Mouse (Mus musculus) hindbrain, embryonic 13.5 days (tissue): ENCODE measurements around the gene Hist3h2ba. TPM values are rescaled to one million over a fixed set of nuclear protein-coding genes. Genes with fewer than 3 reads are reported as not detected.

Experiments used
- ATAC-seq: fragments of 200-750 bp; cut with Nextera tagmentation; 2 replicates; pipeline ENCODE4 v1.8.0; 2017; ENCODE audit warnings: moderate TSS enrichment; ENCODE audit not compliant: low FRiP score
- H3K27ac ChIP-seq: fragments of 300-500 bp; sonication (generic); 2 replicates; pipeline ENCODE4 v1.5.1; 2015; ENCODE audit warnings: inconsistent platforms, mild to moderate bottlenecking, moderate library complexity
- H3K27me3 ChIP-seq: fragments of 300-500 bp; sonication (generic); 2 replicates; pipeline ENCODE4 v1.6.1; 2015; ENCODE audit warnings: mild to moderate bottlenecking, inconsistent platforms
- H3K36me3 ChIP-seq: fragments of 300-500 bp; sonication (generic); 2 replicates; pipeline ENCODE4 v1.6.1; 2015; ENCODE audit warnings: mild to moderate bottlenecking, inconsistent platforms
- H3K4me1 ChIP-seq: fragments of 300-500 bp; sonication (generic); replicated peaks from 2 replicates; pipeline ENCODE4 v1.6.1; 2015; ENCODE audit warnings: inconsistent platforms
- H3K4me2 ChIP-seq: fragments of 300-500 bp; sonication (generic); 2 replicates; pipeline ENCODE4 v1.6.1; 2015; ENCODE audit warnings: inconsistent platforms, mild to moderate bottlenecking, moderate library complexity
- H3K4me3 ChIP-seq: fragments of 300-500 bp; sonication (generic); 2 replicates; pipeline ENCODE4 v1.5.1; 2015; ENCODE audit warnings: mild to moderate bottlenecking, inconsistent platforms
- H3K9ac ChIP-seq: fragments of 300-500 bp; sonication (generic); 2 replicates; pipeline ENCODE4 v1.6.1; 2015; ENCODE audit warnings: mild to moderate bottlenecking, inconsistent platforms
- H3K9me3 ChIP-seq: fragments of 300-500 bp; sonication (generic); 2 replicates; pipeline ENCODE4 v1.6.1; 2016; ENCODE audit warnings: inconsistent platforms
- WGBS: fragments of 180-500 bp; shearing (Covaris S2); methylation state at CpG from one replicate; pipeline ENCODE4 v1.1.7; 2015; 5-methylcytosine and 5-hydroxymethylcytosine counted together
- polyA plus RNA-seq: library from polyadenylated mRNA; unstranded; fragments of >200 nt; fragmentation: Nextera tagmentation; extraction: Ambion mirVana; gene quantifications from 2 replicates; pipeline ENCODE4 v1.2.1, GENCODE M21; 2015

Gene Hist3h2ba
- polyA plus RNA-seq, 1 experiment from 2014 or later = 298 TPM

GRCm38 (mm10) chr11:58983691-58984341 is 35.1 kb downstream of the Hist3h2ba start:
- Histone ChIP-seq H3K9me3 (no peaks in the 10 kb centered on the region), H3K4me3 (no peak overlapping the region), H3K27me3 (no peaks in the 10 kb centered on the region), H3K36me3 (peaks cover 66% of the 10 kb centered on the region), H3K4me1 (peaks cover 34% of the 10 kb centered on the region), H3K9ac (no peak overlapping the region), H3K4me2 (no peak overlapping the region), H3K27ac (no peak overlapping the region)
- WGBS = 94% methylated on average over 6 of the region's 6 CpGs
- no peak for ATAC-seq

- Histone ChIP-seq H3K9ac (no peak overlapping the region), H3K4me1 (peaks cover 26% of the 10 kb centered on the region), H3K9me3 (no peaks in the 10 kb centered on the region), H3K4me3 (no peak overlapping the region), H3K36me3 (peaks cover 75% of the 10 kb centered on the region), H3K27ac (no peak overlapping the region), H3K4me2 (no peak overlapping the region), H3K27me3 (no peaks in the 10 kb centered on the region)
- WGBS = 95% methylated on average over 7 of the region's 7 CpGs
- no peak for ATAC-seq
These were observed 35.9 kb downstream of the Hist3h2ba start for GRCm38 (mm10) chr11:58984657-58985056.

GRCm38 (mm10) chr11:58985299-58985917 is 36.7 kb downstream of the Hist3h2ba start:
- Histone ChIP-seq H3K4me1 (peaks cover 18% of the 10 kb centered on the region), H3K27ac (no peak overlapping the region), H3K4me2 (no peak overlapping the region), H3K36me3 (peaks cover 82% of the 10 kb centered on the region), H3K4me3 (no peak overlapping the region), H3K27me3 (no peaks in the 10 kb centered on the region), H3K9ac (no peak overlapping the region), H3K9me3 (no peaks in the 10 kb centered on the region)
- no peak for ATAC-seq
- WGBS = 89% methylated on average over 3 of the region's 3 CpGs

- Histone ChIP-seq H3K27ac (no peak overlapping the region), H3K4me1 (peaks cover under 1% of the 10 kb centered on the region), H3K36me3 (peaks cover 76% of the 10 kb centered on the region), H3K9ac (no peak overlapping the region), H3K4me3 (no peak overlapping the region), H3K27me3 (peaks cover 9% of the 10 kb centered on the region; the same call in 1 of the 2 replicates), H3K9me3 (no peaks in the 10 kb centered on the region), H3K4me2 (no peak overlapping the region)
- WGBS = 97% methylated on average over 4 of the region's 4 CpGs
- no peak for ATAC-seq
These were observed 40.4 kb downstream of the Hist3h2ba start for GRCm38 (mm10) chr11:58989166-58989565.

- Histone ChIP-seq H3K4me2 (no peak overlapping the region), H3K4me3 (no peak overlapping the region), H3K4me1 (peaks cover 8% of the 10 kb centered on the region), H3K9me3 (no peaks in the 10 kb centered on the region), H3K27ac (no peak overlapping the region), H3K9ac (no peak overlapping the region), H3K36me3 (peaks cover 66% of the 10 kb centered on the region), H3K27me3 (peaks cover 14% of the 10 kb centered on the region)
- 88% methylated on average over 17 of the region's 17 CpGs for WGBS
- no peak for ATAC-seq
These were observed 41.4 kb downstream of the Hist3h2ba start for GRCm38 (mm10) chr11:58990141-58990540.

GRCm38 (mm10) chr11:58990794-58991193 is 42.1 kb downstream of the Hist3h2ba start:
- no peak overlapping the region for H3K9ac ChIP-seq
- H3K4me1 ChIP-seq = peaks cover 8% of the 10 kb centered on the region
- H3K27ac ChIP-seq = no peak overlapping the region
- no peak overlapping the region for H3K4me2 ChIP-seq
- no peak for ATAC-seq
- H3K27me3 ChIP-seq = peaks cover 21% of the 10 kb centered on the region
- 88% methylated on average over 9 of the region's 9 CpGs for WGBS
- no peaks in the 10 kb centered on the region for H3K9me3 ChIP-seq
- H3K4me3 ChIP-seq = no peak overlapping the region
- peaks cover 60% of the 10 kb centered on the region for H3K36me3 ChIP-seq

- no peak overlapping the region for H3K27ac ChIP-seq
- no peak for ATAC-seq
- H3K4me3 ChIP-seq = no peak overlapping the region
- H3K27me3 ChIP-seq = peaks cover 31% of the 10 kb centered on the region
- WGBS = 88% methylated on average over 3 of the region's 3 CpGs
- peaks cover 8% of the 10 kb centered on the region for H3K4me1 ChIP-seq
- no peaks in the 10 kb centered on the region for H3K9me3 ChIP-seq
- no peak overlapping the region for H3K4me2 ChIP-seq
- H3K9ac ChIP-seq = no peak overlapping the region
- peaks cover 49% of the 10 kb centered on the region for H3K36me3 ChIP-seq
These were observed 43.2 kb downstream of the Hist3h2ba start for GRCm38 (mm10) chr11:58991911-58992310.

GRCm38 (mm10) chr11:58993091-58993670 is 44.5 kb downstream of the Hist3h2ba start:
- Histone ChIP-seq H3K27me3 (peaks cover 36% of the 10 kb centered on the region), H3K4me1 (peaks cover 8% of the 10 kb centered on the region), H3K27ac (no peak overlapping the region), H3K9me3 (no peaks in the 10 kb centered on the region), H3K4me2 (no peak overlapping the region), H3K4me3 (no peak overlapping the region), H3K9ac (no peak overlapping the region), H3K36me3 (peaks cover 37% of the 10 kb centered on the region)
- 87% methylated on average over 6 of the region's 6 CpGs for WGBS
- no peak for ATAC-seq

- H3K4me1 ChIP-seq = peaks cover 8% of the 10 kb centered on the region
- H3K9me3 ChIP-seq = no peaks in the 10 kb centered on the region
- H3K36me3 ChIP-seq = peaks cover 25% of the 10 kb centered on the region
- H3K4me2 ChIP-seq = peak overlapping the region; percentile 65
- H3K4me3 ChIP-seq = peak overlapping the region; percentile 41
- 4% methylated on average over 35 of the region's 35 CpGs for WGBS
- H3K27ac ChIP-seq = no peak overlapping the region
- peaks cover 36% of the 10 kb centered on the region for H3K27me3 ChIP-seq
- H3K9ac ChIP-seq = peak overlapping the region; percentile 67
- peak; percentile 68 for ATAC-seq
These were observed 45.7 kb downstream of the Hist3h2ba start for GRCm38 (mm10) chr11:58994337-58994826.

GRCm38 (mm10) chr11:58995061-58995806 is 46.5 kb downstream of the Hist3h2ba start:
- ATAC-seq = no peak
- Histone ChIP-seq H3K4me3 (peak overlapping the region; percentile 41; the same call in 1 of the 2 replicates), H3K4me1 (peaks cover 8% of the 10 kb centered on the region), H3K4me2 (peak overlapping the region; percentile 65; the same call in 1 of the 2 replicates), H3K27me3 (peaks cover 36% of the 10 kb centered on the region), H3K36me3 (peaks cover 16% of the 10 kb centered on the region), H3K9ac (peak overlapping the region; percentile 67; the same call in 1 of the 2 replicates), H3K9me3 (no peaks in the 10 kb centered on the region), H3K27ac (no peak overlapping the region)
- WGBS = 83% methylated on average over 9 of the region's 9 CpGs

- Histone ChIP-seq H3K9me3 (no peaks in the 10 kb centered on the region), H3K4me3 (no peak overlapping the region), H3K4me2 (no peak overlapping the region), H3K4me1 (peaks cover 8% of the 10 kb centered on the region), H3K27me3 (peaks cover 36% of the 10 kb centered on the region), H3K27ac (no peak overlapping the region), H3K9ac (no peak overlapping the region), H3K36me3 (peaks cover 10% of the 10 kb centered on the region)
- ATAC-seq = no peak
- 67% methylated on average over 12 of the region's 12 CpGs for WGBS
These were observed 47.2 kb downstream of the Hist3h2ba start for GRCm38 (mm10) chr11:58995807-58996370.

GRCm38 (mm10) chr11:58997541-58997940 is 48.8 kb downstream of the Hist3h2ba start:
- Histone ChIP-seq H3K27me3 (peaks cover 36% of the 10 kb centered on the region), H3K36me3 (no peaks in the 10 kb centered on the region), H3K4me2 (no peak overlapping the region), H3K27ac (no peak overlapping the region), H3K4me3 (no peak overlapping the region), H3K9ac (no peak overlapping the region), H3K9me3 (no peaks in the 10 kb centered on the region), H3K4me1 (peaks cover 8% of the 10 kb centered on the region)
- ATAC-seq = no peak
- WGBS = 91% methylated on average over 5 of the region's 5 CpGs
